Mouse (Mus musculus) G1E (cell line): ENCODE measurements around the gene Mlf2.

Experiments used
- CTCF ChIP-seq: IDR thresholded peaks from 2 replicates; pipeline ENCODE4 v1.5.1; 2012; ENCODE audit warnings: low read depth, low read length, inconsistent platforms, mixed read lengths
- GATA1 ChIP-seq: IDR thresholded peaks from 2 replicates; pipeline ENCODE4 v1.6.1; 2012; ENCODE audit warnings: borderline replicate concordance, low read length, inconsistent platforms, mixed read lengths
- GATA2 ChIP-seq: IDR thresholded peaks from 2 replicates; pipeline ENCODE4 v1.6.1; 2012; ENCODE audit warnings: low read depth, low read length, inconsistent platforms, borderline replicate concordance
- POLR2AphosphoS5 ChIP-seq: IDR thresholded peaks from 2 replicates; pipeline ENCODE4 v1.6.1; 2012; ENCODE audit warnings: low read depth, low read length, inconsistent platforms; ENCODE audit not compliant: insufficient replicate concordance
- TAL1 ChIP-seq: conservative IDR thresholded peaks from 2 replicates; pipeline ENCODE4 v1.6.1; 2012; ENCODE audit warnings: low read depth, low read length, inconsistent platforms, mixed read lengths

DNA sequence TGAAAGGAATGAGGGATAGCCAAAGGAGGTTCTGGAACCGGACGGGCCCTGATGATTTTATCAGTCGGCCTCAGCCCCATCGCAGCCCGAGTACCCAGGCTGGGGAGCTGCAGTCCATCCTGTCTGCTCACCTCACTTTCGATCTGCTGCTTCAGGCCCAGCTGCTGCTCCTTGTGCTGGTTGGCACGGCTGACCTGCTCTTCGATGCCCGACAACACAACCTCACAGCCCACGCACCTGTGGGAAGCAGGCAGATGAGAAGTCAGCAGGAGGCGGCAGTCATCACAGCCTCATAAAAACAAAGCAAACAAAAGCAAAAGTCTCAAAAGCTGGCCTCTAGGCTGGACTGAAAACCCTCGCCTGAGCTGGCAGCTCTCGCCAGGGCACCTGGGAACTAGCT lies 28.8 kb downstream of the Mlf2 start:
- TF ChIP-seq GATA1 (no peak), CTCF (no peak), TAL1 (no peak), POLR2AphosphoS5 (no peak), GATA2 (no peak)
